Mouse (Mus musculus) heart, embryonic 11.5 days (tissue): Measurements from ENCODE around the gene Grtp1. TPM values are rescaled to one million over a fixed set of nuclear protein-coding genes. Genes with fewer than 3 reads are reported as not detected.

Experiments used
- ATAC-seq: fragments of 200-750 bp; cut with Nextera tagmentation; replicated peaks from 2 replicates; pipeline ENCODE4 v1.8.0; 2017; ENCODE audit warnings: moderate library complexity; ENCODE audit not compliant: insufficient number of reproducible peaks, low FRiP score, low TSS enrichment
- H3K27ac ChIP-seq: fragments of 300-500 bp; sonication (generic); 2 replicates; pipeline ENCODE4 v1.5.1; 2014; ENCODE audit warnings: mild to moderate bottlenecking, low read depth, low read length
- H3K27me3 ChIP-seq: fragments of 300-500 bp; sonication (generic); 2 replicates; pipeline ENCODE4 v1.6.1; 2014; ENCODE audit warnings: mild to moderate bottlenecking, low read length, mixed read lengths; ENCODE audit not compliant: control insufficient read depth, insufficient read depth
- H3K36me3 ChIP-seq: fragments of 300-500 bp; sonication (generic); 2 replicates; pipeline ENCODE4 v1.6.1; 2014; ENCODE audit warnings: mild to moderate bottlenecking, low read length, moderate library complexity, mixed read lengths; ENCODE audit not compliant: control insufficient read depth, insufficient read depth
- H3K4me1 ChIP-seq: fragments of 300-500 bp; sonication (generic); 2 replicates; pipeline ENCODE4 v1.6.1; 2014; ENCODE audit warnings: low read length; ENCODE audit not compliant: control insufficient read depth, insufficient read depth
- H3K4me2 ChIP-seq: fragments of 300-500 bp; sonication (generic); 2 replicates; pipeline ENCODE4 v1.6.1; 2014; ENCODE audit warnings: mild to moderate bottlenecking, moderate library complexity
- H3K4me3 ChIP-seq: fragments of 300-500 bp; sonication (generic); 2 replicates; pipeline ENCODE4 v1.5.1; 2014; ENCODE audit warnings: low read depth, low read length
- H3K9ac ChIP-seq: fragments of 300-500 bp; sonication (generic); 2 replicates; pipeline ENCODE4 v1.6.1; 2014; ENCODE audit warnings: mild to moderate bottlenecking, low read depth, low read length, moderate library complexity
- H3K9me3 ChIP-seq: fragments of 300-500 bp; sonication (generic); replicated peaks from 2 replicates; pipeline ENCODE4 v1.6.1; 2016; ENCODE audit warnings: low read length; ENCODE audit not compliant: control insufficient read depth
- WGBS: fragments of 180-500 bp; shearing (Covaris S2); extraction: QIAGEN DNeasy Blood & Tissue Kit; methylation state at CpG from one replicate; pipeline ENCODE4 v1.1.7; 2014; ENCODE audit not compliant: insufficient replicate concordance; 5-methylcytosine and 5-hydroxymethylcytosine counted together
- polyA plus RNA-seq: library from polyadenylated mRNA; unstranded; fragments of >200 nt; fragmentation: Nextera tagmentation; extraction: Ambion mirVana; gene quantifications from 2 replicates; pipeline ENCODE4 v1.2.1, GENCODE M21; 2014

Gene Grtp1
- polyA plus RNA-seq, 1 experiment from 2014 or later, result 28.2 TPM

- H3K4me2 ChIP-seq, result peak overlapping the region; percentile 87
- H3K4me1 ChIP-seq, result peaks cover 14% of the 10 kb centered on the region
- WGBS, result 40% methylated on average over 3 of the region's 3 CpGs
- peak overlapping the region; percentile 90 for H3K4me3 ChIP-seq
- H3K27ac ChIP-seq, result peak overlapping the region; percentile 36; the same call in 1 of the 2 replicates
- H3K9me3 ChIP-seq, result no peaks in the 10 kb centered on the region
- peak overlapping the region; percentile 79 for H3K9ac ChIP-seq
- no peaks in the 10 kb centered on the region for H3K36me3 ChIP-seq
- ATAC-seq, result no peak
- peaks cover 18% of the 10 kb centered on the region; the same call in 1 of the 2 replicates for H3K27me3 ChIP-seq
Observed at GRCm38 (mm10) chr8:13202041-13202440, 1.6 kb upstream of the Grtp1 start.

GRCm38 (mm10) chr8:13201013-13201334, 554 bp upstream of the Grtp1 start:
- H3K36me3 ChIP-seq, result no peaks in the 10 kb centered on the region
- H3K27ac ChIP-seq, result peak overlapping the region; percentile 66
- no peak for ATAC-seq
- peaks cover 18% of the 10 kb centered on the region; the same call in 1 of the 2 replicates for H3K27me3 ChIP-seq
- no peaks in the 10 kb centered on the region for H3K9me3 ChIP-seq
- 2% methylated on average over 18 of the region's 18 CpGs for WGBS
- H3K4me3 ChIP-seq, result peak overlapping the region; percentile 90
- H3K9ac ChIP-seq, result peak overlapping the region; percentile 79
- peak overlapping the region; percentile 87 for H3K4me2 ChIP-seq
- H3K4me1 ChIP-seq, result peaks cover 15% of the 10 kb centered on the region

GRCm38 (mm10) chr8:13199385-13200061, 897 bp downstream of the Grtp1 start:
- no peak for ATAC-seq
- Histone ChIP-seq H3K36me3 (no peaks in the 10 kb centered on the region), H3K9me3 (no peaks in the 10 kb centered on the region), H3K27ac (no peak overlapping the region), H3K27me3 (peaks cover 18% of the 10 kb centered on the region; the same call in 1 of the 2 replicates), H3K9ac (peak overlapping the region; percentile 80; the same call in 1 of the 2 replicates), H3K4me3 (peak overlapping the region; percentile 90), H3K4me1 (peaks cover 9% of the 10 kb centered on the region), H3K4me2 (peak overlapping the region; percentile 87)
- 25% methylated on average over 14 of the region's 14 CpGs for WGBS

GRCm38 (mm10) chr8:13197493-13197892, 2.9 kb downstream of the Grtp1 start:
- Histone ChIP-seq H3K9me3 (no peaks in the 10 kb centered on the region), H3K27ac (no peak overlapping the region), H3K9ac (no peak overlapping the region), H3K4me2 (no peak overlapping the region), H3K4me1 (0 out of 2 replicates have a peak, but pooled peaks cover 9% of the 10 kb centered on the region), H3K36me3 (no peaks in the 10 kb centered on the region), H3K27me3 (peaks cover 18% of the 10 kb centered on the region; the same call in 1 of the 2 replicates), H3K4me3 (no peak overlapping the region)
- no peak for ATAC-seq
- WGBS, result 90% methylated on average over 5 of the region's 5 CpGs

GRCm38 (mm10) chr8:13194818-13195217, 5.6 kb downstream of the Grtp1 start:
- no peak overlapping the region for H3K27ac ChIP-seq
- ATAC-seq, result no peak
- 0 out of 2 replicates have a peak, but pooled peaks cover 6% of the 10 kb centered on the region for H3K4me1 ChIP-seq
- WGBS, result 52% methylated on average over 10 of the region's 10 CpGs
- peaks cover 5% of the 10 kb centered on the region; the same call in 1 of the 2 replicates for H3K27me3 ChIP-seq
- H3K9ac ChIP-seq, result no peak overlapping the region
- H3K9me3 ChIP-seq, result no peaks in the 10 kb centered on the region
- no peak overlapping the region for H3K4me2 ChIP-seq
- H3K4me3 ChIP-seq, result no peak overlapping the region
- H3K36me3 ChIP-seq, result no peaks in the 10 kb centered on the region

- 92% methylated on average over 8 of the region's 8 CpGs for WGBS
- Histone ChIP-seq H3K4me3 (no peak overlapping the region), H3K4me2 (no peak overlapping the region), H3K36me3 (no peaks in the 10 kb centered on the region), H3K9ac (no peak overlapping the region), H3K4me1 (no peaks in the 10 kb centered on the region), H3K27me3 (no peaks in the 10 kb centered on the region), H3K27ac (no peak overlapping the region), H3K9me3 (no peaks in the 10 kb centered on the region)
- no peak for ATAC-seq
Observed at GRCm38 (mm10) chr8:13190235-13190634, 10.2 kb downstream of the Grtp1 start.

- no peaks in the 10 kb centered on the region for H3K36me3 ChIP-seq
- H3K4me3 ChIP-seq, result no peak overlapping the region
- H3K9me3 ChIP-seq, result no peaks in the 10 kb centered on the region
- 92% methylated on average over 1 of the region's 1 CpGs for WGBS
- no peak overlapping the region for H3K4me2 ChIP-seq
- ATAC-seq, result no peak
- no peak overlapping the region for H3K9ac ChIP-seq
- no peak overlapping the region for H3K27ac ChIP-seq
- H3K4me1 ChIP-seq, result no peaks in the 10 kb centered on the region
- H3K27me3 ChIP-seq, result no peaks in the 10 kb centered on the region
Observed at GRCm38 (mm10) chr8:13188857-13189256, 11.6 kb downstream of the Grtp1 start.

- Histone ChIP-seq H3K36me3 (no peaks in the 10 kb centered on the region), H3K4me1 (no peaks in the 10 kb centered on the region), H3K9me3 (no peaks in the 10 kb centered on the region), H3K4me2 (no peak overlapping the region), H3K9ac (no peak overlapping the region), H3K27me3 (no peaks in the 10 kb centered on the region), H3K27ac (no peak overlapping the region), H3K4me3 (no peak overlapping the region)
- WGBS, result 93% methylated on average over 13 of the region's 13 CpGs
- ATAC-seq, result no peak
Observed at GRCm38 (mm10) chr8:13188052-13188555, 12.3 kb downstream of the Grtp1 start.

GRCm38 (mm10) chr8:13187638-13188037, 12.8 kb downstream of the Grtp1 start:
- Histone ChIP-seq H3K27ac (no peak overlapping the region), H3K4me2 (no peak overlapping the region), H3K4me3 (no peak overlapping the region), H3K27me3 (no peaks in the 10 kb centered on the region), H3K9ac (no peak overlapping the region), H3K9me3 (no peaks in the 10 kb centered on the region), H3K36me3 (no peaks in the 10 kb centered on the region), H3K4me1 (no peaks in the 10 kb centered on the region)
- ATAC-seq, result no peak
- 84% methylated on average over 7 of the region's 7 CpGs for WGBS
